Mouse (Mus musculus): ENCODE measurements at regions not wholly inside any gene's neighbourhood (a gene's known extent, or its start where the extent isn't known, plus 50 kb on each side); places are given as distances from the start of the nearest gene placed in this dataset.

- H3K9me3 ChIP-seq (ENCODE audit: low read length) = no peaks in the 10 kb centered on the region
- no peak overlapping the region for H3K4me3 ChIP-seq (ENCODE audit: low read depth, low read length)
- no peak overlapping the region for H3K9ac ChIP-seq (replicated peaks; ENCODE audit: low read length, poor library complexity, severe bottlenecking)
- H3K27ac ChIP-seq (ENCODE audit: low read depth, low read length) = no peak overlapping the region
- no peak overlapping the region for H3K4me2 ChIP-seq (ENCODE audit: low read depth, low read length, poor library complexity, severe bottlenecking)
- no peaks in the 10 kb centered on the region for H3K36me3 ChIP-seq (ENCODE audit: insufficient read depth, low read length)
- ATAC-seq (ENCODE audit: low FRiP score) = no peak
- no peak for TF ChIP-seq CTCF (IDR thresholded peaks at IDR 0.05)
- H3K4me1 ChIP-seq (ENCODE audit: insufficient read depth, low read length) = no peaks in the 10 kb centered on the region
- no peak for DNase-seq (ENCODE audit: low spot score)
- 81% methylated on average over 2 of the region's 2 CpGs for WGBS
- H3K27me3 ChIP-seq (ENCODE audit: insufficient read depth, low read length) = no peaks in the 10 kb centered on the region
Measured at GRCm38 (mm10) chr10:117459041-117459475, 79.2 kb upstream of the Cpsf6 start.

- H3K9ac ChIP-seq (replicated peaks; ENCODE audit: low read length, poor library complexity, severe bottlenecking) = no peak overlapping the region
- H3K27me3 ChIP-seq (ENCODE audit: insufficient read depth, low read length) = no peaks in the 10 kb centered on the region
- WGBS = 82% methylated on average over 11 of the region's 11 CpGs
- no peaks in the 10 kb centered on the region for H3K4me1 ChIP-seq (ENCODE audit: insufficient read depth, low read length)
- no peak overlapping the region for H3K4me2 ChIP-seq (ENCODE audit: low read depth, low read length, poor library complexity, severe bottlenecking)
- no peak overlapping the region for H3K4me3 ChIP-seq (ENCODE audit: low read depth, low read length)
- no peak for TF ChIP-seq CTCF (IDR thresholded peaks at IDR 0.05)
- no peaks in the 10 kb centered on the region for H3K36me3 ChIP-seq (ENCODE audit: insufficient read depth, low read length)
- H3K9me3 ChIP-seq (ENCODE audit: low read length) = no peaks in the 10 kb centered on the region
- no peak for DNase-seq (ENCODE audit: low spot score)
- no peak overlapping the region for H3K27ac ChIP-seq (ENCODE audit: low read depth, low read length)
- no peak for ATAC-seq (ENCODE audit: low FRiP score)
Measured at GRCm38 (mm10) chr10:117458271-117459040, 78.6 kb upstream of the Cpsf6 start.

GRCm38 (mm10) chr10:117457701-117457950 is 77.8 kb upstream of the Cpsf6 start:
- 23% methylated on average over 2 of the region's 2 CpGs for WGBS
- no peaks in the 10 kb centered on the region for H3K27me3 ChIP-seq (ENCODE audit: insufficient read depth, low read length)

GRCm38 (mm10) chr10:117456904-117457700 is 77.3 kb upstream of the Cpsf6 start:
- no peak for ATAC-seq (ENCODE audit: low FRiP score)
- H3K4me1 ChIP-seq (ENCODE audit: insufficient read depth, low read length) = no peaks in the 10 kb centered on the region
- no peak overlapping the region for H3K4me2 ChIP-seq (ENCODE audit: low read depth, low read length, poor library complexity, severe bottlenecking)
- WGBS = 60% methylated on average over 18 of the region's 18 CpGs
- DNase-seq (ENCODE audit: low spot score) = no peak
- no peak for TF ChIP-seq CTCF (IDR thresholded peaks at IDR 0.05)
- no peaks in the 10 kb centered on the region for H3K36me3 ChIP-seq (ENCODE audit: insufficient read depth, low read length)
- H3K27ac ChIP-seq (ENCODE audit: low read depth, low read length) = no peak overlapping the region
- H3K9me3 ChIP-seq (ENCODE audit: low read length) = no peaks in the 10 kb centered on the region
- H3K9ac ChIP-seq (replicated peaks; ENCODE audit: low read length, poor library complexity, severe bottlenecking) = no peak overlapping the region
- H3K4me3 ChIP-seq (ENCODE audit: low read depth, low read length) = no peak overlapping the region
- no peaks in the 10 kb centered on the region for H3K27me3 ChIP-seq (ENCODE audit: insufficient read depth, low read length)

More at GRCm38 (mm10) chr10:117457701-117457950, 77.8 kb upstream of the Cpsf6 start:
- Histone ChIP-seq H3K9me3 (ENCODE audit: low read length) (no peaks in the 10 kb centered on the region), H3K4me3 (ENCODE audit: low read depth, low read length) (no peak overlapping the region), H3K9ac (replicated peaks; ENCODE audit: low read length, poor library complexity, severe bottlenecking) (no peak overlapping the region), H3K36me3 (ENCODE audit: insufficient read depth, low read length) (no peaks in the 10 kb centered on the region), H3K4me1 (ENCODE audit: insufficient read depth, low read length) (no peaks in the 10 kb centered on the region), H3K4me2 (ENCODE audit: low read depth, low read length, poor library complexity, severe bottlenecking) (no peak overlapping the region), H3K27ac (ENCODE audit: low read depth, low read length) (no peak overlapping the region)
- ATAC-seq (ENCODE audit: low FRiP score) (no peak), DNase-seq (ENCODE audit: low spot score) (no peak)
- no peak for TF ChIP-seq CTCF (IDR thresholded peaks at IDR 0.05)

GRCm38 (mm10) chr10:117456427-117456826 is 76.6 kb upstream of the Cpsf6 start:
- no peak for DNase-seq (ENCODE audit: low spot score)
- Histone ChIP-seq H3K4me1 (ENCODE audit: insufficient read depth, low read length) (no peaks in the 10 kb centered on the region), H3K36me3 (ENCODE audit: insufficient read depth, low read length) (no peaks in the 10 kb centered on the region), H3K27ac (ENCODE audit: low read depth, low read length) (no peak overlapping the region), H3K4me2 (ENCODE audit: low read depth, low read length, poor library complexity, severe bottlenecking) (no peak overlapping the region), H3K27me3 (ENCODE audit: insufficient read depth, low read length) (no peaks in the 10 kb centered on the region), H3K4me3 (ENCODE audit: low read depth, low read length) (no peak overlapping the region), H3K9ac (replicated peaks; ENCODE audit: low read length, poor library complexity, severe bottlenecking) (no peak overlapping the region), H3K9me3 (ENCODE audit: low read length) (no peaks in the 10 kb centered on the region)
- WGBS = 75% methylated on average over 8 of the region's 8 CpGs
- no peak for TF ChIP-seq CTCF (IDR thresholded peaks at IDR 0.05)
- ATAC-seq (ENCODE audit: low FRiP score) = no peak

GRCm38 (mm10) chr10:117455595-117456302 is 75.9 kb upstream of the Cpsf6 start:
- H3K9ac ChIP-seq (replicated peaks; ENCODE audit: low read length, poor library complexity, severe bottlenecking) = no peak overlapping the region
- no peak overlapping the region for H3K4me2 ChIP-seq (ENCODE audit: low read depth, low read length, poor library complexity, severe bottlenecking)
- ATAC-seq (ENCODE audit: low FRiP score) (no peak), DNase-seq (ENCODE audit: low spot score) (peak; percentile 61)
- H3K27ac ChIP-seq (ENCODE audit: low read depth, low read length) = no peak overlapping the region
- H3K4me3 ChIP-seq (ENCODE audit: low read depth, low read length) = no peak overlapping the region
- H3K36me3 ChIP-seq (ENCODE audit: insufficient read depth, low read length) = no peaks in the 10 kb centered on the region
- whole genome bisulfite sequencing = 72% methylated on average over 9 of the region's 9 CpGs
- no peaks in the 10 kb centered on the region for H3K27me3 ChIP-seq (ENCODE audit: insufficient read depth, low read length)
- peak; percentile 75 for TF ChIP-seq CTCF (IDR thresholded peaks at IDR 0.05)
- no peaks in the 10 kb centered on the region for H3K9me3 ChIP-seq (ENCODE audit: low read length)
- H3K4me1 ChIP-seq (ENCODE audit: insufficient read depth, low read length) = no peaks in the 10 kb centered on the region

Data from midbrain, postnatal 0 days (tissue).